Mouse (Mus musculus) liver, embryonic 14.5 days (tissue): ENCODE data around the gene Kcnk4.

Experiments used
- CTCF ChIP-seq: IDR thresholded peaks from 2 replicates; pipeline ENCODE4 v1.5.1; 2016; ENCODE audit warnings: antibody characterized with exemption, low read depth, control low read depth
- EP300 ChIP-seq: IDR thresholded peaks from 2 replicates; pipeline ENCODE4 v1.6.1; 2016; ENCODE audit warnings: antibody characterized with exemption, low read depth

- no peak for TF ChIP-seq EP300
- no peak for TF ChIP-seq CTCF
These were observed 21.9 kb downstream of the Kcnk4 start for GRCm38 (mm10) chr19:6912205-6912970.
